8 mouse cellular contexts compared by ENCODE assay signal in the genomic region with DNA sequence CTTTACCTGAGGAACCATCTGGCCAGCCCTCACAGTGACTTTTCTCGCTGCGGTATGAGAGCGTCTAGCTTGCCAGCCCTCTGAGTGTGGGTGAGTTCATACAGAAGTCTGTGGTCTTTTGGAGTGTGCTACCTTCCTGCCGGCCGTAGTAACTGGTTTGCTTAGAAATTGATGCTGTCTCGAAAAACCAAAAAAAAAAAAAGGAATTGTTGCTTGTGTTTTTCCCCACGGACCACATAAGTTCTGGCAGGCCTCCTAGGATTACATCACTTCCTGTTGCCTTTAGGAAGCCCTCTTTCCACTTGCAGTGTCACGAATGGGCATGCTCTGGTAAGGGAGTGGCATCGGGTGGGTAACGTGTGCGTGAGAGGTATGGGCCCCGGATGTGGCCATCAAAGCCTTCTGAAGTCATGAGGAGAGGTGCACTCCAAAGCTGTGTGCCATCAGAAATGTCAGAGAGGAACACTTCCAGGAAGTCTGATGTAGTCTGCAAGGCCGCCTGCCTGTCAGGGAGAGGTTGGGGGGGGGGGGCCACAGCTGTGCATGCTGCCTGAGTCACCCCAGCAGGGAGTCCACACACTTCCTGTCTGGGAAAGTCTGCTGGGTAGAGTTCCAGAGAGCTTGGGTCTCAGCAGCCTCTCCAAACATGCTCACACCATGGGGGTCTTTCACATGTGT. TPM values are rescaled to one million over a fixed set of nuclear protein-coding genes. Genes with fewer than 3 reads are reported as not detected.
DNase-seq lines count a peak whose midpoint lies in the region; ATAC-seq lines count a peak whose summit lies in the region.

No protein-coding gene starts in this region.

- no peak overlapping the region for H3K4me2 ChIP-seq in embryonic facial prominence, embryonic 11.5 days (ENCODE audit: low read depth, low read length)
- peak overlapping the region; percentile 13 for H3K4me2 ChIP-seq in limb, embryonic 12.5 days

- H3K27ac ChIP-seq in embryonic facial prominence, embryonic 11.5 days (replicated peaks; ENCODE audit: low read depth, low read length), result peak overlapping the region; percentile 57
- peak overlapping the region; percentile 88 for H3K27ac ChIP-seq in limb, embryonic 12.5 days

- ATAC-seq in embryonic facial prominence, embryonic 11.5 days (replicated peaks; ENCODE audit: insufficient number of reproducible peaks, low FRiP score, low TSS enrichment, low read depth), result no peak
- ATAC-seq in limb, embryonic 12.5 days (ENCODE audit: insufficient number of reproducible peaks, insufficient read depth, low FRiP score, low TSS enrichment, low read depth), result peak; percentile 65
- peak; percentile 61 for ATAC-seq in monocyte, adult 5-6 weeks (replicated peaks; ENCODE audit: insufficient number of reproducible peaks, low FRiP score, low TSS enrichment, poor library complexity, severe bottlenecking)

- H3K9me3 ChIP-seq in embryonic facial prominence, embryonic 11.5 days (replicated peaks; ENCODE audit: control insufficient read depth, low read length), result no peaks in the 10 kb centered on the region
- H3K9me3 ChIP-seq in limb, embryonic 12.5 days, result 0 out of 2 replicates have a peak, but pooled peaks cover 3% of the 10 kb centered on the region

- H3K36me3 ChIP-seq in embryonic facial prominence, embryonic 11.5 days (replicated peaks; ENCODE audit: control insufficient read depth, insufficient read depth, low read depth, low read length), result no peaks in the 10 kb centered on the region; the same call in 1 of the 2 replicates
- peaks cover 28% of the 10 kb centered on the region for H3K36me3 ChIP-seq in limb, embryonic 12.5 days

- no peaks in the 10 kb centered on the region for H3K27me3 ChIP-seq in embryonic facial prominence, embryonic 11.5 days (ENCODE audit: control insufficient read depth, insufficient read depth, low read length)
- no peaks in the 10 kb centered on the region for H3K27me3 ChIP-seq in limb, embryonic 12.5 days

- no peak overlapping the region for H3K9ac ChIP-seq in embryonic facial prominence, embryonic 11.5 days (replicated peaks; ENCODE audit: low read length)
- 0 out of 2 replicates have a peak overlapping the region, but pooled peaks have one; percentile 34 for H3K9ac ChIP-seq in limb, embryonic 12.5 days (replicated peaks)

- peak; percentile 42 for DNase-seq in retina, postnatal 1 day
- DNase-seq in retina, embryonic 14.5 days (ENCODE audit: low spot score), result no peak
- DNase-seq in embryonic facial prominence, embryonic 11.5 days (ENCODE audit: low spot score), result peak; percentile 35
- DNase-seq in heart, postnatal 36 days, result peak; percentile 69 to 82
- no peak for DNase-seq in right cerebral cortex, postnatal 10 days (ENCODE audit: low spot score in 2 of 2)
- DNase-seq in cerebellum, postnatal 14 days, result no peak

- intact Hi-C loops in heart, postnatal 36 days (cut with DNase I), result no loop called here

- H3K4me1 ChIP-seq in embryonic facial prominence, embryonic 11.5 days (ENCODE audit: control insufficient read depth, insufficient read depth, low read length), result peaks cover 8% of the 10 kb centered on the region; the same call in 1 of the 2 replicates
- H3K4me1 ChIP-seq in limb, embryonic 12.5 days (replicated peaks), result peaks cover 52% of the 10 kb centered on the region

- 55% methylated on average over 13 of the region's 13 CpGs for WGBS in embryonic facial prominence, embryonic 11.5 days
- 50% methylated on average over 13 of the region's 13 CpGs for WGBS in limb, embryonic 12.5 days

- H3K4me3 ChIP-seq in embryonic facial prominence, embryonic 11.5 days (ENCODE audit: low read depth, low read length), result no peak overlapping the region
- H3K4me3 ChIP-seq in limb, embryonic 12.5 days (replicated peaks), result no peak overlapping the region

RNA-seq across cellular contexts. Expression of gene Ppard, which starts 24.3 kb away (rescaled TPM):
- 1.9 and 2.0 TPM in 2 replicates for polyA plus RNA-seq in embryonic facial prominence, embryonic 11.5 days (2014; fragmentation: Nextera tagmentation; extraction: Ambion mirVana)
- total RNA-seq in heart, postnatal 36 days (2021), result 10 to 100 TPM; 33.3 to 40.1 TPM
- 3.2 and 3.5 TPM in 2 replicates for polyA plus RNA-seq in limb, embryonic 12.5 days (2016; fragmentation: Nextera tagmentation; extraction: Ambion mirVana)
- 4.7 to 13.9 TPM (median 9.0 TPM) in 3 replicates for total RNA-seq in monocyte, adult 5-6 weeks (2017)

RNA-seq across cellular contexts. Expression of gene Def6, which starts 49.2 kb away (rescaled TPM):
- polyA plus RNA-seq in embryonic facial prominence, embryonic 11.5 days (2014; fragmentation: Nextera tagmentation; extraction: Ambion mirVana), result 2.6 and 3.0 TPM in 2 replicates
- 1 to 10 TPM; 3.1 to 3.2 TPM for total RNA-seq in heart, postnatal 36 days (2021)
- 11.1 and 12.8 TPM in 2 replicates for polyA plus RNA-seq in limb, embryonic 12.5 days (2016; fragmentation: Nextera tagmentation; extraction: Ambion mirVana)
- total RNA-seq in monocyte, adult 5-6 weeks (2017), result 96.3 to 128 TPM (median 103 TPM) in 3 replicates

RNA-seq across cellular contexts. Expression of gene Fance, which starts 56.5 kb away (rescaled TPM):
- polyA plus RNA-seq in embryonic facial prominence, embryonic 11.5 days (2014; fragmentation: Nextera tagmentation; extraction: Ambion mirVana), result 18.8 and 21.2 TPM in 2 replicates
- 10 to 100 TPM; 10.9 to 17.3 TPM for total RNA-seq in heart, postnatal 36 days (2021)
- polyA plus RNA-seq in limb, embryonic 12.5 days (2016; fragmentation: Nextera tagmentation; extraction: Ambion mirVana), result 36.5 and 44.5 TPM in 2 replicates
- 8.8 to 18.2 TPM (median 13.0 TPM) in 3 replicates for total RNA-seq in monocyte, adult 5-6 weeks (2017)

Comparison
In these comparisons a context has a peak if more than half of its experiments do, and no peak if none do; other contexts are left out.
1. DNase-seq: peak in retina, postnatal 1 day (single experiment), embryonic facial prominence, embryonic 11.5 days (single experiment) and heart, postnatal 36 days (2 of 2); none in retina, embryonic 14.5 days (single experiment), right cerebral cortex, postnatal 10 days (0 of 2) and cerebellum, postnatal 14 days (0 of 2).
2. RNA of gene Def6, which starts 49.2 kb away (total RNA-seq): 96.3 to 128 TPM in monocyte, adult 5-6 weeks; 3.1 to 3.2 TPM in heart, postnatal 36 days; every median in the first group is over 10 times any median in the second.